Mouse (Mus musculus) bone marrow macrophage, adult 2 months (primary cell): ENCODE results near the gene Ciapin1. TPM values are rescaled to one million over a fixed set of nuclear protein-coding genes. Genes with fewer than 3 reads are reported as not detected.
A peak's percentile ranks its signal among the peaks of the same experiment; 100 is the strongest.
"Not testable (repeated sequence)": the region's sequence is repeated elsewhere in the genome, so short reads cannot be mapped to it uniquely, and the experiment has no call there.

ENCODE experiments used
- H3K27ac ChIP-seq: 2 replicates; pipeline ENCODE4 v1.5.1; 2012; ENCODE audit warnings: low read depth, low read length; ENCODE audit not compliant: insufficient read depth
- H3K4me1 ChIP-seq: 2 replicates; pipeline ENCODE4 v1.6.1; 2012; ENCODE audit warnings: low read length; ENCODE audit not compliant: control insufficient read depth, insufficient read depth
- H3K4me3 ChIP-seq: 2 replicates; pipeline ENCODE4 v1.5.1; 2012; ENCODE audit warnings: mild to moderate bottlenecking, low read length, moderate library complexity; ENCODE audit not compliant: insufficient read depth
- CTCF ChIP-seq: IDR thresholded peaks from 2 replicates; pipeline ENCODE4 v1.5.1; 2012; ENCODE audit warnings: low read depth, mild to moderate bottlenecking, low read length, moderate library complexity
- POLR2A ChIP-seq: IDR thresholded peaks from 2 replicates; pipeline ENCODE4 v1.6.1; 2012; ENCODE audit warnings: mild to moderate bottlenecking, low read depth, low read length, borderline replicate concordance
- polyA plus RNA-seq: library from polyadenylated mRNA; stranded (reverse); fragments of >200 nt; gene quantifications from 2 replicates; pipeline ENCODE4 v1.2.4, GENCODE M21; 2012; ENCODE audit not compliant: missing spikeins, insufficient read depth, insufficient read length

The Ciapin1 gene
- polyA plus RNA-seq, 1 experiment, result 19.7 TPM

GRCm38 (mm10) chr8:94857346-94858173 is 19.4 kb upstream of the Ciapin1 start, which contains the start of gene Polr2c:
Gene Polr2c (plus strand): TSS chr8:94857450.
- H3K4me3 ChIP-seq, result peak within 1 kb of the TSS; percentile 88
- TF ChIP-seq CTCF (peak; percentile 30; the same call in 1 of the 2 replicates), POLR2A (no peak)
- H3K27ac ChIP-seq, result no peak within 1 kb of the TSS
- peaks cover 8% of the 10 kb centered on the region for H3K4me1 ChIP-seq

DNA sequence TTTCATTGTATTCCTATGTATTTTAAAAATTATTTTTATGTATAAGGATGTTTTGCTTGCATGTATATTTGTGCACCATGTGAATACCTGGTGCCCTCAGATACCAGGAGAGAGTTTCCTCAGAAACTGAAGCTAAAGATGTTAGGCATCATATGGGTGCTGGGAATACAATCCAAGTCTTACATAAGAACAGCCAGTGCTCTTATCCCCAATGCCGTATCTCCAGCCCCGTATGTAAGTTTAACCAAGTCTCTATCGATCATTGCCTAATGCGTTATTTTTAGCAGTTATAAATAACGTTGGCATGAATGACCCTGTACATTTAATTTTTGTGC is 18.8 kb upstream of the Ciapin1 start:
- no peak overlapping the region for H3K4me3 ChIP-seq
- H3K4me1 ChIP-seq, result peaks cover 8% of the 10 kb centered on the region
- no peak overlapping the region for H3K27ac ChIP-seq
- TF ChIP-seq CTCF (no peak), POLR2A (no peak)

GRCm38 (mm10) chr8:94854761-94855160 is 16.6 kb upstream of the Ciapin1 start:
- not testable (repeated sequence) for H3K4me3 ChIP-seq, H3K4me1 ChIP-seq, H3K27ac ChIP-seq

- Histone ChIP-seq H3K4me1 (no peaks in the 10 kb centered on the region), H3K27ac (no peak overlapping the region), H3K4me3 (no peak overlapping the region)
- TF ChIP-seq CTCF, result no peak
- no peak for TF ChIP-seq POLR2A
Observed at GRCm38 (mm10) chr8:94850049-94850448, 11.9 kb upstream of the Ciapin1 start.

- TF ChIP-seq CTCF (no peak), POLR2A (no peak)
- Histone ChIP-seq H3K4me1 (peaks cover 7% of the 10 kb centered on the region), H3K4me3 (no peak overlapping the region), H3K27ac (no peak overlapping the region)
Observed at GRCm38 (mm10) chr8:94841183-94841582, 3.0 kb upstream of the Ciapin1 start.

DNA sequence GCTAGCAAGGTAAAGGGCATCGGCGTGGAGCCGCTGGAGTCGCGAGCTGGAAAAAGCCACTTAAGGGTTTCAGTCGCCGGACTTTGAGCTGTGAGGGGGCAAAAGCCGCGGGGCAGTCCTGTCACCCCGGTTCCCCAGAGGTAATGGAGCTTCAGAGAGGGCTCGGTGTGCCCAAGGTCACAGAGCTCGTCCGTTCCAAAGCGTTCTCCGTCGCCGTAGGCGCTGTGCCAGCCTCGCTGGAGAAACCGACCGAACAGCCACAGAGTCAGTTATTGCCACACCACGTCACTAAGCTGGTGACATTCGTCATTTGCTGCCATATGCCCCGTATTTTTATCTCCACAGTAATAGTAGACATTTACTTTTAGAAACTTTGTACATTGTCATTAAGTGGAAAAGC is 442 bp upstream of the Ciapin1 start:
- no peak for TF ChIP-seq POLR2A
- no peak for TF ChIP-seq CTCF
- Histone ChIP-seq H3K27ac (peak overlapping the region; percentile 67), H3K4me1 (peaks cover 13% of the 10 kb centered on the region), H3K4me3 (peak overlapping the region; percentile 74)

GRCm38 (mm10) chr8:94836456-94837240 is 1.5 kb downstream of the Ciapin1 start:
- Histone ChIP-seq H3K27ac (no peak overlapping the region), H3K4me3 (peak overlapping the region; percentile 74)
- TF ChIP-seq POLR2A (no peak), CTCF (no peak)

DNA sequence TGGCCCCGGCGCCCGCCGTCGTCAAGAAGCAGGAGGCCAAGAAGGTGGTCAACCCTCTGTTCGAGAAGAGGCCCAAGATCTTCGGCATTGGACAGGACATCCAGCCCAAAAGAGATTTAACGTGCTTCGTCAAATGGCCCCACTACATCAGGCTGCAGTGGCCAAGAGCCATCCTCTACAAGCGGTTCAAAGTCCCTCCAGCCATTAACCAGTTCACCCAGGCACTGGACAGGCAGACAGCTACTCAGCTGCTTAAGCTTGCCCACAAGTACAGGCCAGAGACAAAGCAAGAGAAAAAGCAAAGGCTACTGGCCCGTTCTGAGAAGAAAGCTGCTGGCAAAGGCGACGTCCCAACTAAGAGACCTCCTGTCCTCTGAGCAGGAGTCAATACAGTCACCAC is 2.4 kb downstream of the Ciapin1 start:
- H3K4me3 ChIP-seq, H3K27ac ChIP-seq: not testable (repeated sequence)
- H3K4me1 ChIP-seq, result peaks cover 13% of the 10 kb centered on the region

More at GRCm38 (mm10) chr8:94836456-94837240, 1.5 kb downstream of the Ciapin1 start:
- H3K4me1 ChIP-seq, result peaks cover 13% of the 10 kb centered on the region

- H3K4me1 ChIP-seq, result peaks cover 13% of the 10 kb centered on the region
- H3K27ac ChIP-seq, H3K4me3 ChIP-seq: not testable (repeated sequence)
Observed at GRCm38 (mm10) chr8:94833901-94834405, 4.2 kb downstream of the Ciapin1 start.

GRCm38 (mm10) chr8:94828284-94828683 is 9.9 kb downstream of the Ciapin1 start:
- TF ChIP-seq CTCF (no peak), POLR2A (no peak)
- H3K4me1 ChIP-seq, result no peaks in the 10 kb centered on the region
- H3K27ac ChIP-seq, result no peak overlapping the region

More at GRCm38 (mm10) chr8:94828284-94828683, 9.9 kb downstream of the Ciapin1 start:
- H3K4me3 ChIP-seq, result no peak overlapping the region
